Mouse (Mus musculus) spleen, adult 12 weeks (tissue): ENCODE data around the gene Babam2.

Experiments used
- DNase-seq: peaks from one replicate; pipeline ENCODE4 v3.0.0; 2022; ENCODE audit warnings: low spot score

The Babam2 gene

DNA sequence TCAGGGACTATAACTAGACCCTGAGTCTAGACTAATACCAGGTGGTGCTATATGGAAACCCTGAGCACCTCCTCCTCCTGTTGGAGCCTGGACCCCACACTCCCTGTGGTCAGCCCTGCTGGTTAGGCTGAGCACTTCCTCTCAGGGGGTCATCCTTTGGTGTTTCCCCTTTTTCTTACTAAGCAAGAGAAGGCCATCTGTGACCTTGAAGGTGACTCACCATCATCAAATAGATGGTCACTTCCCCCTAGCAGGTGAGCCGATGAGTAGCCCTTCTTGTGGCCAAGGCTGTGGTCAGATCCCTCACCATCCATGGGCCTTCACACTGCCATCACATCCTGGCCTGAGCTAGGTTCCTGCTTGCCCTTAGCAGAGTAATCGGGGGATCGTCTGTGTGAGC lies 379.7 kb downstream of the Babam2 start:
- no peak for DNase-seq

DNA sequence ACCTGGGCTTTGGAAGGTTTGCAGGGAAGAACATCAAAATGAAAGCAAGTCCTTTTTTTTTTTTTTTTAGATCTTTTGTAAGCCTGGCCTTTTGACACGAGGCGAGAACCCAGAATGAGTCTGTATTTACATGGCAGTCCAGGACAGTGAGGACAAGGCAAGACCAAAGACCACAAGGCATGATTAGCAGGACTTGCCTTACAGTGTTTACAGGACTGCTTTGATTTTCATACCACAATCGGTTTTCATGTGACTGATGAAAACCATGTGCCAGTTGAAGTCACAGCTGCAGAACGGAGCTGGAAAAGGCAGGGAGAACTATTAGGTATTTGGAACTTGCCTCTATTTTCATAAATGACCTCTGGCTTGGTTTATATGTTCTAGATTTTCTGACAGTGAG lies 381.5 kb downstream of the Babam2 start:
- DNase-seq = no peak

DNA sequence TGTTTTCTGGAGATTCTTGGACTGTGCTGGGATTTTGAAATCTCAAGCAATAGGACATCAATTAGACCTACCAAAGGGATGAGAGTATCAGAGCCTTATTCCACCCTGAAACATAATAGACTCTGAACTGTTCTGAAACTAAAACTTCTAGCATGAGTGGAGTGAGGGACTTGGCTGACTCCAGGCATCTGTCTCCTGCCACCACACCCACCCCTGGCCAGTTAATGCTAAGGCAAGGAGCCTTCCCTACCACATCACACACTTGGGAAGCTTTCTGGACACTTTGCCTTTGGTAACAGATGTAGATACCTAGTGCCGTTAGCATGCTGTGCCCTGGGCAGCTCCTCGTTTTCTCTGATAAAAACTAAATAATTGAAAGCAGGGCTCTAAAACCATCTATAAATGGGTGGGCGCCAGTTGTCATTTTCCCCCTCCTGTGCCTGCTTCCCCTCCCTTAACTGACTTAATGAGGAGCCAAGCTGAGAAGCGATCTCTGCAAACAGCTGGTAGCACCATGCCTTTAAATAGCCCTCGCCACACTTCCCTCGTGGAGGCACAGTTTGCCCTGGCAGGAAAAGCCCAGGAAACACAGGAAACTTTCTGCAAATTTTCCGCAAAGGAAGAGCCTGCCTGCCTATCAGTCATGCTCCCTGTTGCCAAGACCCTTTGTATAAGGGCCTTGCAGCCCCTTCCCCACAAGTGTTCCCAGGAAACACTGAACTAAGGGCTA lies 383.2 kb downstream of the Babam2 start:
- no peak for DNase-seq

DNA sequence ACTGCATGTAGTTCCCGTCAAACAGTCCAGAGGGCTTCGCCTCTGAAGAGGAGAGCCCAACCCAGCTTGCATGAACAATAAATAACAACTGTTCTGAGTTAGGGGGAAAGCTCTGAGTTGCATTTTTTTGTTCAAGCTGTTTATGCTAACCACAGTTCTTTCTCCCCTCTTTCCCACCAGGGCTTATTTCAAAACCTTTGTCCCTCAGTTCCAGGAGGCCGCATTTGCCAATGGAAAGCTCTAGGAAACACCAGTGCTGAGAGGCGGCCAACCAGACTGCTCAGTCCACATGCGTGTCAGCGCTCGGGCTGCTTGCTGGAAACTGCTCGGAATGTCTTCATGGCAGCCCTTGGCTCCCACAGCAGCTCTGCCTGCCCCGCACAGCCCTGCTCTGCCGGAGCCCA lies 386.9 kb downstream of the Babam2 start:
- DNase-seq = no peak

DNA sequence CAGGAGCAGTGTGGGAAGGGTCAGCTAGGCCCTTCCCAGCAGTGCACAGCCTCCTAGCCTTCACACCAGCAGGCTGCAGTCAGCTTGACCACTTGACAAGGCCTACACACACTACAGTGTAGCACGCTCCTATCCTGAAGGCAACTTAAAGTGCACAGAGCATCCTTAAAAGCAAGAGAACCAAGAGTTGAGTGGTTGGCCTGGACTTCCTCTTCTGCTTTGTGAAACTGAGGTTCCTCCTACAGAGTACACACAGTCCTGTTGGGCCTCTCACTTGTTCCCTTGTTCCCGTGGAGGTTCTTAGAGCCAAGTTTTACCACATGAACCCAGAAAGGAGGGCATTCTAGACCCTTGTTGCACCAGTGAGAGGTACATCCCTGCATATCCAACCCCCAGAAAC lies 388.1 kb downstream of the Babam2 start:
- DNase-seq = no peak

DNA sequence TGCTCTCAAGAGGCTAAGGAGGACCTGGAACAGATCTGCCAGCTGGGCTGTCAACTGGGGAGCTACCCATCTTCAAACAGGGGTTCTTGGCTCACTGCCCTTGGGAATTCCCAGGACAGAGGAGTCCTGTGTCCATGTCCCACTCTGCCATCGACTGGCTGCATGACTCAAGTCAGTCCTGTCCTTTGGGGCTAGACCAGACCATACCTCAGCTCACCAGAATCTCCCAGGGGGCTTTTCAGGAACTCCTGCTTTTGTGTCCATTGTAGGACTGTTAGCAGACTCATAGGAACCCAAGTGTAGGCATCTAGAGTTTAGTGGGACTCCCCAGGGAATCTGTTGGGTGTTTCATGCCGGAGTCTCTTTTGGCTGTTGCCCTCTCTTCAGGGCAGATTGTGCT lies 388.5 kb downstream of the Babam2 start:
- no peak for DNase-seq

DNA sequence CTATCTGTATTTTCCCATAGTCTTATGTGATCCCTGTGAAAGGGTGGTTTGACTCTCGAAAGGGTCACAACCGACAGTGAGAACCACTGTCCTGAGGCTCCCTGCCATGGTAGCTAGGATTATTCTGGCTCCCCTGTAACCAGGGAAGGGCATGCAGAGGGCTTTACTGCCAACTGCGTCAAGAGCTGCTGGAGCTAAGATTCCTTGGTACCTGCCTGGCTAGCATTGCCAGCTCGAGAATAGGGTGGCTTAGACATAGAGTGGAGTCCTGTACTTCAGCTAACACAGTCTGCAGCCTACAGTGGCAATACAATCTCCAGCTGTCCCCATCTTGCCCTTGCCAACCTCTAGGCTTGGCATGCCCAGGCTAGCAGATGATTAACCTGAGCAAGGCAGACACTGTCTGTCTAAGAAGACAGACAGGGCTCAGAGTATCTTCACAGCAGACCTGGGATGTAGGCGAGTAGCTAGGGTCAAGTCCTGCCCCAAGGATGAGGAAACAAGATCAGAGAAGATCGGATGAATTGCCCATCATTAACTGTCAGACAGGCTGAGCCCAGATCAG lies 389.1 kb downstream of the Babam2 start:
- DNase-seq = no peak

DNA sequence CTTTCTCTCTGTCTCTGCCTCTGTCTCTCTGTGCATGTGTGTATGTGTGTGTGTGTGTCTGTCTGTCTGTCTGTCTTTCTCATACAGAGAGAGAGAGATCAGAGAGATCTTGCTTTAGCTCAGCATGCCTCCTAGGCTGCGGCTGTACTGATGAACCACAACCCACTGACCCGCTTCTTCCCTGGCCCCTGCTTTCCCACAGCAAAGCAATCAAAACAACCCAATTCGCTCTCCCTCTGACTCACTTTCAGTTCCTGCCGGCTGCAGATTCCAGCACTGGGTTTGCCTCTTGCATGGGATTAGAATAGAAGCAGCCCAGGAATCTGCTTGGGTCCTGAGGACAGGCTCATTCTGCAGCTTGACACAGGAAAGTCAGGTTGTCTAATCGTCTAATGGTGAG lies 392.0 kb downstream of the Babam2 start:
- no peak for DNase-seq

DNA sequence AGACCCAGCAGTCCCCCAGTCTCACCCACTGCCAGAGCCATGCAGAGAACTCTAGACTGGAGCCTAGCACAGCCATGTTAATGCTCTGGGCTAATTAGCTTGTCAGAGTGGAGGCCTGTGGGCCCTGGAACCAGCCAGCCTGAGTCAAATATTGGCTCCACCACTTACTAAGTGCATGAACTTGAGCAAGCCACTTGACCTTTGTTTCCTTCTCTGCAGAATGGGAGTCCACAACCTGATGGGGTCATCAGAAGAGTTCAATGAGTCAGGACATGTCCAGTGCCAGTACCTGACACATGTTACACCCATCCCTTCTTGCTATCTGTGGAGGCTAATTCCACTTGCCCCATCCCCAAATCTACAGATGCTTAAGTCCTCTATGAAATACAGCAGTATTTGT lies 394.8 kb downstream of the Babam2 start:
- DNase-seq = no peak

DNA sequence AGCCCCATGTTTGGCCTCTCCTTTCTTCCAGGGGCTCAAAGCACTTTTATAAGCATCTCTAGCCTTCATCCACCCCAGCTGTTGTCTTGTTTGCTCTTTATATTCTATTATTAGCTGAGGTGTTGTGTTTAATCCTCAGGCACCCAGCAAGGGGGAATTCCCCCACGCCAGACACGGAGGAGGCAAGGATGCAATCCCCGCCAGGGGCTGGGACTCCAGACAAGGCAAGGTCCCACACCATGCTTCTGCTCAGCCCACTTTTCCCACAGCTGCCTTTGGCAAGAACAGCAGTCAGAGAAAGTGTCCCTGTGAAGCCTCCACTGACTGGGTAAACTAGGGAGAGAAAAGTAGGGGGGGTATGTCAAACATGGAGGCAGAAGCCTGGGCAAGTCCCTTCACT lies 401.2 kb downstream of the Babam2 start:
- no peak for DNase-seq

DNA sequence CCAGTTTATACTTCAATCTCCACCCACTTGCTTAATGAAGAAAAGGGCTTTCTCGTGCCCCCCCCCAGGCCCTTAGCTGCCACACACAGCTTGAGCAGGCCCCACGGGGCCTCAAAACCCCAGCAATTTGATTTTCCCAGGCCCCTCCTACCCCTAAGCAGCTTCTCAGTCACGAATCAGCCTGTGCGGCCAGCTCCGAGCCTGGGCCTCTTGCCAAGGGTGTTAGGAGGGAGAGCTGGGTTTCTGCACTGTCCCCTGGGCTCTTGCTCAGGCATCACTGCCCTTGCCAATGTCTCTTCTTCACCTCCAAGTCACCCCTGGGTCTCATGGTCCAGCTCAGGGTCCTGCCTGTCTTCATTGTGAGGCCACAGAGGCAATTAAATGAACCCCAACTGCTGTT lies 405.0 kb downstream of the Babam2 start:
- DNase-seq = no peak

DNA sequence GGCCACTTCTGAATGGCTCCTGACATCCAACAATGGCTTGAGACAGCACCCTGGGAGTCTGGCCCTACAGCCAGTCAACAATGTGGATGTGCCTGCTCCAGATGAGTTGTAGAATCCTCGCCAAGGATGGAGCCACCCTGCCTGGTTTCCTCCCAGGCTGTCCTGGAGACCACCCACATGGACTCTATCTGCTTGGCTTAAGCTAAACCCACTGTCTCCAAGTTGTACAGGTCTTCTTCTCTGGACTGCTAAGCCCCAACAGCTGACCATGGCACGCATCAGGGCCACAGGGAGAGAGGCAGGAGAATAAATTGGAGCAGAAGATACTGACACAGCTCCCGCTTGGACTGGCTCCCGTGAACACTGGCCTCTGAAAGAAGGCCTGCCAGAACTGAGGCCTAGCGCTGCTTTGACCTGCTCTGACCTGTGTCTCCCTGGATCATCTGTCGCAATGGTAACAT lies 405.5 kb downstream of the Babam2 start:
- no peak for DNase-seq

DNA sequence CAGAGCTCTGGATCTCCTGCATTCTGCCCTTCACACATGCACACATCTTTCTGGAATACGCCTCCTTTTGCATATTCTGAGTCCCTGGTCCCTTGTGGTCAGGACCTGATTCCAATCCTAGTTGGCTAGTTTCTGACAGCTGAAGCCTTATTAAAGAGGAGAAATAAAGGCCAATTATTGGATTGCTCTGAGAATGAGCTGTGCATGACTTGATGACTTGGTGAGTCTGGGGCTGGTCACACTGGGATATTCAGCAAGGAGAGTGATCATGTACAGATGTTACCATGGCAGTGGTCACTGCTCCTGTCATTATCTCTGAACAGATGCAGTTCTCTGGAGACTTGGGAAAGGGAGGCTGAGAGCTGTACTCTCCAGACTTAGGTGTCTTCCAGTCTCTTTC lies 406.1 kb downstream of the Babam2 start:
- no peak for DNase-seq

DNA sequence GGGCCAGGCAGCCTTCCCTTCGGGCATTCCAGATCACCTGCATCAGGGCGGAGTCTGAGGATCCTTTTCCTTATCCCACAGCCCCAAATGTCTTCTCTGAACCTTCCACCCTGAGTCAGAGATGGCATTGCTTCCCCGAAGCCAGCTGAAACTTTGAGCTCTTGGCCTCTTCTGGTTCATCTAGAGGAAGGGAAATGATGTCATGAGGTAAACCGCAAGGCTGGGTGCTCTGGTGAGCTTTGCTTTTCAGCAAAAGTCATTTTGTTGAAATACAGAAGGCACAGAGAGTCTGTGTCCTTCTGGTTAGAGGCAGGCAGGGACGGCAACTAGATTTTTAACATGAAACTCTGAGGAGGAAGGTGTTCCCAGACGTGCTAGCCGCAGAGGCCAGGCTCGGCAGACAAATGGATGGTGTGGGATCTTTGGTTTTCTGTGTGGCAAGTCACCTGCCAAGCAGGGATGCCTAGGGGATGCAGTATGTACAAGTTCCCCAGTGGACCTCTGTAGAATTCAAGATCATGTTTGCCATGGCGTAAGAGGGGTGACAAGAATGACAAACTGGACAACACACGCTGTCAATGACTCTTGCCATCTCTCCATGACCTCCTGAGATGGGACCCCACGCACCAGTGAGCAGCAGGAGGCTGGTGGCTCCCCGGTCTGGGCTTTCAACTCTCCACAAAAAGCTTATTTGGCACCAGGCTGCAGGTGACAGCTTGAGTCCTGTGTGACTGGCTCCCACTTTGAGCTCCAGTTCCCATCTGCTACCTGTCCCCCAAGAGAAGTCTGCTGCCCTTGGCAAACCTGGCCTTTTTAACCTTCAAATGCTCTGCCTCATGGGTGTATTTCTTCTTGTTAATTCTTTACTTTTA lies 406.9 kb downstream of the Babam2 start:
- DNase-seq = peak; percentile 3

DNA sequence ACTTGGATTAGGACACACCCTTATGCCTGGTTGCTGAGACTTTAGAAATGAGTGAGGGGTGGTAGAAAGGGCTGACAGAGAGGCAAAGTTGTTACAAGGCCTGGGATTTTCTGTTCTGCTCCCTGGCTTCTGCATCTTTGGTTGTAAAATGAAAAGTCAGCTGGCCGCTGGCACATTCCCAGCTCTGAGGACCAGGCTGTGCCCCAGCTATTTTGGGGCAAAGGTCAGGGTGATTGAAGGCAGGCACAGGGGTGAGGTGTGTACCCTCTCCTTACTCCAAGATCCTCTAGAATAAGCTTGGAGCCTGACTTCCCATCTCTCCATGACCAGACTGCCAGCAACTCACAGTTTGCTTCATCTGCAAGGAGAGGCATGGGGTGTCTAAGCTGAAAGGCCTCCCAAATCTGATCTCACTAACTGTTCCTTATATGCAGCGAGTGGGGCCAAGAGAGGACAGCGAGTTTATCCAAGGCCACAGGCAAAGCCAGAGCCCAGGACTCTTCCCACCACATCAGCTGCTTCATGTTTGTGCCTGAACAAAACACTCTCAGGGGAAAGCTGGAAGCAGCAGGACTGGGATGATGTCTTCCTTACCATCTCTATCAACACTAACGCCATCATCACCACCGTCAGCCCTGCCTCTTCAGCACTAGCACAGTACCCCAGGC lies 409.1 kb downstream of the Babam2 start:
- DNase-seq = no peak

DNA sequence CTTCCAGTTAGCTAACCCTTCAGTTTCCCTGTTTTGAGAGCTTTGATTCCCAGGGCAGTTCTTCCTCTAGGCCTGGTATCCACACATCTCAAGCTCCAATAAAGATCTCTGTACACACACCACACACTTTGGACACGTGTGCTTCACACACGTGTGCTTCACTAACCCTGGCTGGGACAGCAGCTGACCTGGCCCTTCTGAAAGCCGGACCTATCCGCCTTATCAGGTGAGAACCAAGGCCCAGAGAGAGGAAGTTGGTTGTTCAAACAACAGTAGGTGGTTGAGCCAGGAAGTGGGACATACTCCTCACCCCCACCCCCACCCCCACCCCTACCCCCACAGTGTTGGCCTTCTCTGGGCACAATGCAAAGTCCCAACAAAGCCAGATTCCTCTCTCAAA lies 413.2 kb downstream of the Babam2 start:
- DNase-seq = no peak

DNA sequence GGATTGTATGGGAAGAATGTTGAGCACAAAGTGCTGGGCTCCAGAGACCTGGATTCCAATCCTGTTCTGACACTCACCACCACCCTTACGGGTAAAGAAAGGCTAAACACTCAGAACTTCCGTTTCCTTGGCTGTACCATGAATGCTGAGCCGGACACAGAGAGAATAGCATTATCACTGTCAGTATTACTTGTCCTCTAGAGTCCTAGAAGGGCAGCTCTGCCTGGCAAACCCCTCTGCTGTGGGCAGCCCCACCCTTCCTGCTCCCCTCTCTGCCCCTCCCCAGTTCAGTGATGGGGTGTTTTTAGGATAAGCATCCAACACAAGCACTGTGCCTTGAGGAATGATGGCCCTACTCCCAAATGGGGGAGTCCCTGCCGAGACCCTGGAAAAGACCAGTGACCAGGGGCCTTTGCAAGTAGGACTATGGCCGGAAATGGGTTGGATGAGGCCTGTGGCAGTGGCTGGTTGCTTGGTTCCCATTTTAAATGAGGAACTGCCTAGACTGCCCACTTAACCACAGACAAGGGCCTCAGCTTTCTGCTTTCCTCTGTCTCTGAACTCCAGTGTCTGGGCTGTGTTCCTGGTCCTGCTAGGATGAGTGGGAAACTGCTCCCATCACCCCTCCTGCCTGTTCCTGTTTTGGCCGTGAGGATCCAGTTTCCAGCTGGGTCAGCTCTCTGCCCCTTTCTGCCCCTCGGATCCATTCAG lies 414.9 kb downstream of the Babam2 start:
- no peak for DNase-seq

DNA sequence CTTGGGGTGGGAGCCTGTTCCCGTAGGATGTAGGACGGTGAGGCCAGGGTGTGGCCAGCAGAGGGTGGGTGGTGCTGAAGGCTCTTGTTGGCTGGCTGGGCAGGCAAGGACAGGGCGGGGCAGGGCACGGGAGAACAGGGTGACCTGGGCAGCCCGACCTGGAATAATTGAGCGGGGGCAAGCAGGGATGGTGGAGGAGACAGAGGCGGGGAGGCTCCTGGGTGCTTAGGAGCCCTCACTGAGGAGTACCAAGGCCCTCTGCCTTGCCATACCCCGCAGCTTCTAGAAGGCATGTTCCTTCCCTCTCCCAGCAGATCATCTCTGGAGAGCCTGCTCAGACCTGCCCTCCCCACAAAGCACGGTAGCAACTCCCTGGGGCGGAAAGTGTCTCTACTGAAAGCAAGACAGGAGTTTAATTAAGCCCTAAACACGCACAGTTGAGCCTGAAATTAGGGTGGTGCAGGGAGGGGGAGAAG lies 423.5 kb downstream of the Babam2 start:
- no peak for DNase-seq

DNA sequence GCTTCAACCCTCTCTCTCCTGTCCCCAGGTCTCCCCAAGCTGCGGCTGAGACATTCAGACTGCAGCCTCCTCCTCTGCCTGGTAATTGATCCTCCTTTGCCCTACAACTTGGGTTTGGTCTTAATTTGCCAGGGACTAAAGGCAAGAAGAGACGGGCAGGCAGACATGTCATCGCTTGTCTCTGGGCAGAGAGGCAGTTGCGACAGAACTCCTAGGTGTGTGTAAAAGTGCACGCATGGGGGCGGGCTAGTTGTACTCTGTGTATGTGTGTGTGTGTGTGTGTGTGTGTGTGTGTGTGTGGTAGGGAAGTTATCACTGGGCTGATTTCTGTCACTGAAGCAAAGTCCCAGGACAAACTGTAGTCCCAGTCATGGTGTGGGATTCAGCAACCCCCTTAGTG lies 424.5 kb downstream of the Babam2 start:
- no peak for DNase-seq

DNA sequence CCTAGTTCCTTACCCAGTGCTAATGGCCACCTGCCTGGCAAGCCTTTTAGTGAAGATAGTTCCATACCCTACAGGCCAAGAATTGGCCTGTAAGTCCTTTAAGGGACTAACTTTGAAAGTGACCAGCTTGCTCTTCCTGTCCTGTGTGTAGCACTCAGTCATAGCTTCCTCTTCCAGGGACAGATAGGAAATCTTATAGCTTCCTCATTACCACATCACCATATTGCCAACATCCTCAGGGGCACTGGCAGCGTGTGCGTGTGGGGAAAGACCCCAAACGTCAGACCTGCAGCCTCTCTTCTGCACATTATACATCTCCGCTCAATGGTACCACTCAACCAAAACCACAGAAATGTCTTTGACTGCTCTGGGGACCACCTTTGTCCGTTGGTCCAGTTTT lies 424.9 kb downstream of the Babam2 start:
- no peak for DNase-seq

DNA sequence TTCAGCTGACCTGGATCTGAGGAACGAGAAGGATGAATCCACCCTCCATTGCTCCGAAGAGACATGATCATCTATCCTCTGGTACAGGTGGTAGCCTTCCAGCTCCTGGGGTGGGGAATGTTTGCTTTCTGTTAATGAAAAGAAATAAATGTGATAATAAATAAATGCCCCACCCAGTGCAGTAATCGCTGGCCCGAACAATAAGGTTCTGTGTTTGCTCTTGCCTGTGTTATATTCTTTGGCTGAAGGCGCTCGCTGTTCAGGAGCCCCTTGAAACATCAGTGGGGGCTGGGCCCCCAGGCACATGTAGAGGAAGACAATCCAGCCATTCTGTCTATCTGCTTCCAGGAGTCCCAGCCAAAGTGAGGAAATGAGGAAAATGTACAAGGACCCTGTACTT lies 427.5 kb downstream of the Babam2 start:
- no peak for DNase-seq

DNA sequence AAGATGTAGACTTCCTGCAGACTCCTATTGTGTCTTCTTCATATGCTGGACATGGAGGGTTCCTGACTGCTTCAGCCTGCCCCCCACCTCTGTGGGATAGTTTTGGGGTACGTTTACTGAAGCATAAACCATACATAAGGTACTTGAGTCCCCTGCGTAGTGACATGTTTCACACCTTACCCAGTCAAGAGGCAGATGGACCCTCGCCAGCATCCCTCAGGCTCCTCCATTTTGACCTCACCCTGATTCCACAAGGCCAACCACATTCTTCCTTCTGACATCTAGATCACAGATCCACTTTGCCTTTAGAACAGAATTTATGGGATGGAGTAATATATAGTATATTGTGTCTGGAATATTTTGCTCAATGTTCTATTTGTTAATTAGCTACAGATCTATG lies 429.7 kb downstream of the Babam2 start:
- DNase-seq = no peak
